Mouse (Mus musculus) skeletal muscle tissue, adult 2 months (tissue): ENCODE results near the gene Bag5.

Source experiments
- DNase-seq: peaks from one replicate; pipeline ENCODE4 v3.0.0-alpha.2; 2012; ENCODE audit warnings: low read depth, low spot score

The Bag5 gene

DNA sequence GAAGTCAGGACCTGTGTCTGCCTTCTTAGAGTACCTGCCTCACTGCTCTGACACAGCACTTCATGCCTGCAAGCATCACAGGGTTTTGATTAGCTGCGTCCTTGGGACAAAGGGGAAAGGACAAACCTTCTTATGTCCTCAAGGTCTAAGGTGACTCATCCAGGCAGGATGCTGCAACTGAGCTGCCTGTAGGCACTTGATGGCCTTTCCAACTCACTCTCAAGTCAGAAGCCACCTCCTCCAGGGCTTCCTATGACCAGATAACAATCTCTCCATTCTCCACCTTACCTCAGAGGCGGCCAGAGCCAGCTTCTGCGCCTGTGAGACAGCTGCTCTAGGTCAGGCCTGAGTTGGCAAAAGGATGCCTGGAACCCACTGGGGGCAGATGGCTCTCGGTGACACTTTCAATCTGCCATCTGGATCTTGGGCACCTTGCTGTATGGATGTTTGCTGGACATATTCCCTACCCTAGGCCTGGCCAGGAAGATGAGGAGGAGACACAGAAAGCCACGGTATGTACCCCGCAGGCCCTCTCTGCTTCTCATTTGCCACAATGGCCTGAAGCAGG, 14.6 kb downstream of the Bag5 start:
- DNase-seq: no peak

DNA sequence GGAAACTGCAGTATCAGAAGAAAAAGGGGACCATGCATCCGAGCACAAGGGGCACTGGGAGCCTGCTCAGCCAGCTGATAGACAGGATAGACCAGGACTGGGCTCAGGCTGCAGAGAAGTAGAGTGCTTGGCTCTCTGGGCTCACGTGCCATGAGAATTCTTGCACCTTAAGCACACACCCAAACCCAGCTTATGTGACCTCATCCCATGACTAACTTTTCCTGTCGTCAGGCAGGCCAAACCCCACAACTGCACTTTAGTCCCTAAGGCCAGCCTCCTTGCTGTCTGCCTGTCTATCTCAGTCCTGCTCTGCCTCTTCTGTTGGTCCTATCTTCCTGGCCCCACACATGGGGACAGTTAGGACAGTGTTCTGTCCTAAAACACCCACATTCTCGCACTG, 15.3 kb downstream of the Bag5 start:
- no peak for DNase-seq

DNA sequence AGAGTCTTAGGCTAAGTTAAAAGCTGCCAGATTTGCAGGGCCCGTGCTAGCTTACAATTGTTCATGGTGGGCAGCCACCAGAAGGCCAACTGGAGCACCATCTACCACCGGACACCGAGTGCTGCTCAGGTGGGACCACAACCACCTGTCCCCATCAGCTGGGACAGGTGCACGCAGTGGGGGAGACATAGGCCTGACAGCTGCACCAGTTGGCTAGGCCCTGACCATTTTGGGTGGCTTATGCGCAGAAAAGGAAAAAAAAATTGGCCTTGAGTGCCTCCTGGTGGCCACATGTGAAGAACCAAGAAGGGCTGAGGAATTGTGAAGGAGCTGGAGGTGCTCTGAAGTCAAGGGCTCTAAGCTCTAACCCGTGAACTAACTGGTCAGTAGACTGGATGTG, 16.8 kb downstream of the Bag5 start:
- DNase-seq: peak; percentile 74

DNA sequence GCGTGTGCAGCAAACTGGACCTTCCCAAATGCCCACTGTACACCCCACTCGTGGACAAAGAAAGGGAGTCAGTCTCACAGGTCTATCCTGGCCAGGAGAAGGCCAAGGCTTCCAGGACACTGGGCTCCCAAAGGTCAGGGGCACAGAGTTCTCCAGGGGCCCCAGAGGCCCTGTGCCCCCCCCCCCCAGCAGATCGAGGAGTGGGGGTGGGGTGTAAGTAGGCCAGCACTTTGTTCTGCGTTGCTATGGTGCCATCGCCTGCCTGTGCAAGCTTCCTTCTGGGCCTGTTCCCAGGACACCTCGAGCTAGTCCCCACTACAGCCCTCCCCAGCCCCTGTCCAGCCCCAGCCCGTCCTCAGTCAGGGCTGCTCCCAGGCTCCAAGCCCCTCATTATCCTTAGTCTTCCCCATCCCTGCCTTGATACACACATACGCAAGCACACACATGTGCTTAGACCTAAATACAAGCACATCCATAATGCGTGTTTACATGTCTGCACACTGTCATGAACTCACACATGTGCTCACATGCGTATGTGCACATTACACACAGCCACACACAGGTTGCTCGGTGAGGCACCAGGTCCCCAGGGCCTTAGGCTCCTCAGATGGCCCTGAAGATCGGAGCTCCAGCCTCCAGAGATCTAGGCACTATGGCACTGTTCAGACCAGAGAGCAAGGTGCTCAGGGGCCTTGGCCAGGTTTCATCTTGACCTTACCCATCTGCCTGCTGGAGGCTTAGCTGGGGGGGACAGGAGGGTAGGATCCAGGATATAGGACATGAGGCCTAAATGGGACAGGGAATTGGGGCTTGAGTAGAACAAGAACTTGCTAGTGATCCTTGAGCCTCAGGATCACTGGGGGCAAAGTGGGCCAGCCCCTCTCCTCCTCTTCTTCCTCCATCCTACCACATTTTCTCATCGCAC, 17.9 kb downstream of the Bag5 start:
- no peak for DNase-seq

DNA sequence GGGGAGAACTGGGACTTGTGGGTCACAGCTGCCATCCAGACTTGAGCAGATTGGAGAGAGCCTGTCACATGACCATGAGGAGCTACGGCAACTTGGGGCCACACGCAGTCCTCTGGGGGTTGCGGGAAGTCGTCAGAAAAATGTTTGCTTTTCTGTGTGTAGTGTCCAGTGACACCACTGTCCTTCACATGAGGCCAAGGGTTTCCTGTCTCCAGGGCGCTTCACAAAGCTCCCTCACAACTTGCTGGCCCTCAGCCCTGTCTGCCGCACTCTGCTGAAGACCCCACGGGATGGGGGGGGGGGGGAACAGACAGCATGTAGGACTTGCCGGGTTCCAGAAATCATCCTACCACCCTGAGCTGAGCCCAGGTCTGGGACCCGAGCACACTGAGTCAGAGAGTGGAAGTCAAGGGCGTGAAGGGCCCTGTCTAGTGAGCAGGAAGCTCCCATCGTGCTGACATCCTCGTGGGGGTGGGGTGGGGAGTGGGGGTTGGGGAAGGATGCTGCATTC, 18.7 kb downstream of the Bag5 start:
- no peak for DNase-seq

DNA sequence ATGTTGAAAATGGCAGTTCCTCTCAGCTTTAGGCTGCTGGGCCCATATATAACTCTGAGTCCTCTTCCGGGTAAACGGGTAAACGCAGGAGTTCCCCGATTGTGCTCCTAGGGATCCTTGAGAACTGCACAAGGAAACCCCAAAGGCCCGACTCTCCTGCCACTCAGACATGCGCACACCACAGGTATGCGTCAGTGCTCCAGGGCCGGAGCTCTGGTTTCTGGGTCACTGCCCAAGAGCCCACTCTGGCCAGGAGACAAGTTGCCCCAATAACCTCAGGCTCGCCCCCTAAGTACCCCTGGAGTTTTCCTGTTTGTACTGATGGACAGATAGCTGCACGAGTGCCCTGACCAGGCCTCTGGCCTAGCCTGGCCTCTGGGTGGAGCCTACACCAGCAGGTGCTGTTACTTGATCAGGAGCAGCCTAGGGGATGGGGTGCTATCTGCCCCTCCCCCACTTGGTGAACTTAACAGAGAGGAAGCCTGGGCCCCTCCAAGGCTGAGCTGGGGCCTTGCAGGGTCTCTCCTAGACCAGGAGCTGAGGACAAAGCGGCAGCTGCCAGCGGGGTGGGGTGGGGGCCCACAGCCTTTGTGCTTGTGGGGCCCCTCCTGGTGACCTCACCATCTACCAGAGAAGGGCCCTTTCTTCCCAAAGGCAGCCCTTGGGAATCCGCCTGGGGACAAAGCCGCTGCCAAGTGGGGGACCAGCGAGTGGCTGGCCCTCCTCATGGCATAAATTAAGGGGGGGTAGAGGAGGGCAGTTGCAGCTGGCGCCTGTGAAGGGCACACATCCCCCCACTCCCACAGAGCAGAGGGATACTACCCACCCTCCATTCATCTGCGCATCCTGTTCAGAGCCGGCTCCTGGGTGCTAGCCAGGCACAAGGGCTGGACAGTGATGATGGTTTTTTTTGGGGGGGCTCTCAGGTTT, 19.5 kb downstream of the Bag5 start:
- no peak for DNase-seq

DNA sequence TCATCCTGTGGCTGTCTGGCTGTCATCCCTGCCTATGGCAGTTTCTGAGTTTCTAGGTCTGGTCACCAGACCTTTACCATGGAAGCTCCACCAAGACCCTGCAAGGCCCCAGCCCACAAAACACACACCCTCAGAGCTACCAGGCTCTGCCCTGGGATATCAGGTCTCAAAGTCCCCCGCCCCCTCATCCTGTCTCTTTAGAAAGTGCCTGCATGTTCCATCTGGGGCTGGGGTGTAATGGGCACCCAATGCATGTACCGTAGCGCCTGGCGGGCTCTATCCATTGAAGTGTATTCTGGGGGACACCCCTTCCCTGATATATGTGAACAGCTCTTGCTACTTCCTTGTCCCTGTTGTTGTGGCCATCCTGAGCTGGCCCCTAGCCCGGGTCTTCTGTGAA, 20.2 kb downstream of the Bag5 start:
- no peak for DNase-seq

DNA sequence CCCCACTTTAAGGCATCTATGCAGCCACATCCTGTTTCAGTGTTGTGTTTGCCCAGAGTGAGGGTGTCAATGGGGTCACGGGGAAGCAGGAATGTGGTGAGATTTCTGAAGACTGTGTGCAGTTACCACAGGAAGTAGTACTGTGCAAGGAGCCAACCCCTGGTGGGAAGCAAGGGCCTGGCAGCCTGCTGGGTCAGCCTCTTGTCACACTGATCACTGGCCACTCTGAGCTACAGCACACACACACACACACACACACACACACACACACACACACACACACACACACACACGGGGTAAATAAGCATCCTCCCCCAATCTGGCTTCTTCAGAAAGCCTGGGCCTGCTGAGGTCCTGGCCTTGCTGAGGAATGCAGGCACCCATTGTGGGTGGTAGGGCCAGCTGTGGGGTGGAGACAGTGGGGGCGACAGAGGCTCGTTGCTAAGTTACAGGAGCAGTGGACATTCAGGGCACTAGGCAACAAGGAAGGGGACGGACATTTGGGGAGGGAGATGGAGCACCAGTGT, 21.6 kb downstream of the Bag5 start:
- DNase-seq: no peak

DNA sequence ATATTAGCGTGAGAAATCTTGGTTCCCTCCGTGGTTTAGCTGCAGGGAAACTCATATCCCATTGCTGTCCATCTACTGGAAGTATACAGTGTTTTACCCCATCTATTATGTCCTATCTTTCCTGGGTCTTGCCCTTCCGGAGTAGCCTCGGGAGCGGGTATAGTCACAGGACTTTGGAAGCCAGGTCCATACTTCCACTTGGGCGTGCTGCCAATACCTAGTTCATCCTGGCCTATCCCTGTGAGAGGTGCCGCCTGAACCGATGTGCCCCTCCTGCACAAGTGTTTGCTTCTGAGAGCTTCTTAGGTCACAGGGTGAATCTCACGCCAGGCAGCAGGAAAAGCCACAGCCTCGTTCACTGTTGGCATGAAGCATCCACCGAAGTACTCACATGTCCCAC, 23.6 kb downstream of the Bag5 start:
- no peak for DNase-seq

DNA sequence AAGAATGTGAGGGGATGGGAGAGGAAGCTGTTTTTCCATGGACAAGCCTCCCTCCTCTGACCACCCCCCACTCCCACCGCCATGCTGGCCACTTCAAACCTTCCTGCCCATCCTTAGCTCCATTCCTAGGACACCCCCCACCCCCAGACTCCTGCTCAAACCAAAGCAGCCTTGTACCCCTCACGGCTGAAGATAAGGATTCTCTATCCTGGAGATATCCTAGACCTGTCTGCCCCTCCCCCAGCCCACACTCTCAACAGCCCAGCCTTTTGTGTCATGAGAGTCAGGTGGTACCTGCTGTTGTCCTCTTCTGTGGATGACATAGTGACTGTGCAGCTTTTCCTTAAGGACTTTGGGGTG, 25.0 kb downstream of the Bag5 start:
- DNase-seq: no peak

DNA sequence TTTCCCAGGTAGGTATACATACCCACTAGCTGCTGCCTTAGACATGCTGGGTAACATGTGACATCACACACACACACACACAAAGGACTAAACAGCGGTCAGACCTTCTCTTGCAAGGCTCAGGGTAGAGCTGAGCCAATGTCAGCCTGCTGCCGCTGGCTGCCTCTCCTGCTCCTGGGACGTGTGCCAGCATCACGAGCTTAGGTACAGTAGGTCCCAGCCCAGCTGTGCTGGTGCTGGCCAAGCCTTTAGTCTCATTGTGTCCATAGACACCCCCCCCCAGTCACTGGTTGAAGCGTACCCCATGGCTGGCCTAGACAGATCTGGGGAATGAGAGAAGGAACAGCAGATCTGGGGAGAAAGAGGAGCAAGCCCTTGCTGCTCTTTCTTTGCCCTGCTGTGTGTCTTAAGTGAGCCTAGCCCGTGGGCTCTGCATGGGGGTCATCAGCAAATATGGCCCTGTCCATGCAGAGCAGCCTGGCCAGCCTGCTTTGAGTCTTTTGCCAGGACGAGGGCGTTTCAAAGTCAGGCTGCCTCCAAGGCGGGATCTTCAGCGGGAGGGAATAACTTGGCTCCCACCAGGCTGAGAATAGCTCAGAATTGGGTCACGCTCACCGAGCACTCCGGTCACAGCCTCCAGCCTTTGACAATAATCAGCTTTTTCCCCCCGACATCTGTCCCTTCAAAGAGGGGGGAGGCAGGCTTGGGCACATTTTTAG, 25.5 kb downstream of the Bag5 start:
- peak; percentile 90 for DNase-seq

DNA sequence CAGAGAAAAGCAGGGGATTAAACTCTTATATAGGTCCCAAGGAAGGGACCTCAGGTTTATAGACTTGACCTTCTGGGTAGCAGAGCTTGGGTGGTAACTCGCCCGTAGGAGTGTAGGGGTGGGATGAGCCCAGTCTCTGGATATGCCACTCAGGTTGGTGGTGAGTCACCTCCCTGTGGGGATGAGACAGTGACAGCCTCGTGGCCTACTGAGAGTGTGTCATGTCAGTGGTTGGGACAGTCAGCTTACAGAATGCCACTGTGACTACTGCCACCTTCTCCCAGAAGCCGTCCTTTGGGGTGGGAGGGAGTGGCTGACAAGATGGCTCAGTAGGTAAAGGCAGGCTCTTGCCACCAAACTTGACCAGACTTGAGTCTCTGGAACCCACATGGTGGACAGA, 26.7 kb downstream of the Bag5 start:
- DNase-seq: no peak

DNA sequence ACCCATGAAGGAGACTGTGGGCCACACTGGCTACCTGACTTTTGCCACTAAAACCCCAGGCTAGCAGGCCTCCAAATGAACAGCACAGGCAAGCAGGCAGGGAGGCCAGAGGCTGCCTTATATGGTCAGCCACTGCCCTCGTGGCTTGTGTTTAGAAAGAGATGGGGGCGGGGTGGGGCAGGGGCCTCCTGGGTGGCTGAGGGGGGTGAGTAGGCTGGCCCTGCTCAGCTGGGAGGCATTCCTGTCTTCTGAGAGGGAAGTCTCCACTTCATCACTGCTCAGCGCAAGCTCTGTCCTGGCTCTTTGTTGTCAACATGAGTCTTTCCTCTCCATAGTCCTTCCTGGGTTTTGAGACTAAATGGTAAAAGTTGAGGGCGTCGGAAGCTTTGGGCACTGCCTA, 30.3 kb downstream of the Bag5 start:
- DNase-seq: no peak

DNA sequence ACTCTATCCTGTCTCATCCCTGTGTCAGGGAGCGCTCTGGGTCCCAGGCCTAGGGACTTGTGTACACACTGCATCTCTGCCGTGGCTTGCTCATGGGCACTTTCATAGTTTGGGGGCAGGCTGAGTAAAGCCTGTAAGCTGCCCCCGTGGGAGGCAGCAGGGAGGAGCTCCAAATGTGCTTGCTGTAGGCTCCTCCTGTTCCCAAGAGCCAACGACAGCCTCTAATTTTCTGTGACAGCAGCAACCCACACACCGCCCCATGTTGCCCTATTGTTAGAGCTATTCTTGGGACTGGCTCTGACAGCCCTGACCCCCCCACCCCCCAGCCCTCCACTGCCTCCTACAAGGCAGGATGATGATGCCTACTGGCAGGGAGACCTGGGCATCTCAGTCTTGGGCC, 31.1 kb downstream of the Bag5 start:
- no peak for DNase-seq

DNA sequence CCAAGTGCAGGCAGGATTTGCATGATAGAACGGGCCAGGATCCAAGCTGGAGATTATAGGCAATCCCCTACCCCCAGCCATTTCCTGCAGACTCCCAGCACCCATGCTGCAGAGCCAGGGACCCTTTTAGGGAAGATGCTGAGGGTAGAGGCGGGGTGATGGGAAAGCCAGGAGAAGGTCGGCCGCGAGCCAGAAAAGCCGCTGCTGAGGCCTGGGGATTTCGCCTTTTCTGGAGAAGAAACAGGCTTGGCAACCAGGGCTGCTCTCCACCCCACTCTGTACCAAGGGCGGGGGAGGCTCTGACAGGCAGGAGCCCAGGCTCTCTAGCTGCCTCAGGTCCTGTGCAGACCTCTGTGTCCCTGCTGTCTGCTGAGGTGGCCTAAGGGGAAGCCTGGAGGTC, 31.8 kb downstream of the Bag5 start:
- no peak for DNase-seq

DNA sequence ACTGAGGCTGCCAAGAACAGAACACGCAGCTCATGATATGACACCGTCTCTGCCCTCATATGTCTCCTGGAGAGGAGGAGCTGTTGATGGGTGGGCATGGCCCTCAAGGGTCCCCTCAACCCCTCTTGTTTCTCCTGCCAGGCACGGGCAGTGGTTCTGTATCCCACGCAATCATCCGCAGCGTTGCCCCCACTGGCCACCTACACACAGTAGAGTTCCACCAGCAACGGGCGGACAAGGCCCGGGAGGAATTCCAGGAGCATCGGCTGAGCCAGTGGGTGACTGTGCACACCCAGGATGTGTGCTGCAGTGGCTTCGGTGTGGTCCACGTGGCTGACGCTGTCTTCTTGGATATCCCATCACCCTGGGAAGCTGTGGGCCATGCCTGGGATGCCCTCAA, 32.4 kb downstream of the Bag5 start:
- no peak for DNase-seq

DNA sequence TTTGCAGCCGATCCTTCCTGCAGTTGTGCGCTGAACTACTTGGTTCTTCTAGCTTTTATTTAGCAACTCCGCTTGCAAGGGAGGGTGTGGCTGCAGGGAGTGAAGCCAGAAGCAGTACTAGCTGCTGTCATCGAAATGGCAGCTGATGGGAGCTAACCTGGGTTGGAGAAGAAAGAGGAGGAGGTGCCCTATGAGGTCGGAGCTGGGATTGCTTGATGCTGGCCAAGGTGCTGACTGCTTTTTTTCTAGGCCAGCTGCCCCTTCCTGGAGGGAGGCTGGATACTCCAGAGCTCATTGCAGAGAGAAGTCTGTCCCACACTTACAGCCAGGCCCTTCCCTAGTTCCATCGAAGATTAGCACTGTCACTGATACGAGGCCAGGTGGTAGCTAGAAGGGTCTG, 34.1 kb downstream of the Bag5 start:
- no peak for DNase-seq

DNA sequence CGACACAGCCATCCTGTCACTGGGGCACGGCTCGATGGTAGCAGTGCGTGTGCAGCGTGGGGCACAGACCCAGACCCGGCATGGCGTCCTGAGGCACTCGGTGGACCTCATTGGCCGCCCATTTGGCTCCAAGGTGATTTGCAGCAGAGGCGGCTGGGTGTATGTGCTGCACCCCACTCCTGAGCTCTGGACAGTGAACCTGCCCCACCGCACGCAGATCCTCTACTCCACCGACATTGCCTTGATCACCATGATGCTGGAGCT, 34.5 kb downstream of the Bag5 start:
- no peak for DNase-seq

DNA sequence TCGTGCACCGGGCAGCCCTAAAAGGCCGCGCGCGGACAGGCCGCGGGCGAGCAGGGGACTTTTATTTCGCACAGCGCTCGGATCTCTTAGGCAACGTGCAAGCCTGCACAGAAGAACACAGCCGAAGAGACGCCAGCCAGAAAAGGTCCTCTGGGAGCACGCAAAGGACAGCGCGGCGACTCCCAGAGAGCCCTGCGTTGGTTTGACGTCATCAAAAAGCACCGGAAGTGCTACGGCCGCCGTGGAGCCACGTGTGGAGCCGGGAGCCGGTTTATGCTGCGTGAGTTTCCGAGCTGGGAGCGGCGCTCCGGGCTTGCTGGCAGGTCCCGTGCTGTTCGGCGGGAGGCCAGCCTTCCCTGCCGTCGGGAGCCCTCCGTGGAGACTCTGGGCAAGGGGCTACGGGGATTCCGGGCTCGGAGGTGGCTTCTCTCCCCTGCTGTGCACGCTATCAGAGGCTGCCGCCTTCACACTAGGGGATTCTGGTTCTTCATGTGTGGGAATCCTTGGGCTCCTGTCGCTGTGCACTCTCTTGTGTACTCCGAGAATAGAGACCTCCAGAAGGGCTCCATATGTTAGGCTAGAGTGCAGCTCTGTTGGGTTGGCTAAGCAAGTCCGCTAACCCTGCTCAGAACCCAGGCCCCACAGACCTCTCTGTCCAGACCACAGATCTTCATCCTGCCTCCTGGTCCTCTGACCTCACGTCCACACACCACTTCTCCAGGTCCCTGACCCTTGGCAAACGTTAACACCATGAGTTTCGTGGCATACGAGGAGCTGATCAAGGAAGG, 35.0 kb downstream of the Bag5 start, which contains the start of gene Trmt61a:
Gene Trmt61a, plus strand, starts transcription at position 224 of the 788 bp plus-strand sequence.
- peak; percentile 96 for DNase-seq

DNA sequence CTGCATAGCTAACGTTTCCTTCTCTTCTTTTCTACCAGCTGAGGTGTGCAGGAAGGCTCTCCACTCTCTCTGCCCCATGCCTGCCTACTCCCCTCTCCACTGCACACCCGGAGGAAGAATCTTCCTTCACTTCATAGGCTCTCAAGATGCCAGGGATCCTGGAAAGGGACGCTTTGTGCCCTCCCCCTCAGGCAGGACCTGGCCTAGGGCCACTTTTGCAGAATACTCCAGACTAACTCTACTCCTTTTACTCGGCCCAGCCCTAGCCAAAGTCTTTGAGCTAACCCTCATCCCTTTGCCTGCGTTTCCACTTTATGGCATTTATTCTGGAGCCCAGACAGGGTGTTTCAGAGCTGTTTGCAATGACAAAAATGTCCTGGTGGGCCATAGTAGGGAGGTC, 35.6 kb downstream of the Bag5 start:
- no peak for DNase-seq
